Mouse (Mus musculus) hindbrain, embryonic 14.5 days (tissue): Measurements from ENCODE around the gene Alkbh7. TPM values are rescaled to one million over a fixed set of nuclear protein-coding genes. Genes with fewer than 3 reads are reported as not detected.

ENCODE experiments used
- ATAC-seq: fragments of 200-750 bp; cut with Nextera tagmentation; 2 replicates; pipeline ENCODE4 v1.8.0; 2017; ENCODE audit warnings: moderate number of reproducible peaks, mild to moderate bottlenecking, moderate TSS enrichment, moderate library complexity; ENCODE audit not compliant: low FRiP score
- DNase-seq: peaks from one replicate; pipeline ENCODE4 v3.0.0-alpha.2; 2015; ENCODE audit warnings: low spot score
- H3K27ac ChIP-seq: fragments of 300-500 bp; sonication (generic); 2 replicates; pipeline ENCODE4 v1.5.1; 2014; ENCODE audit warnings: mild to moderate bottlenecking, moderate library complexity
- H3K27me3 ChIP-seq: fragments of 300-500 bp; sonication (generic); 2 replicates; pipeline ENCODE4 v1.6.1; 2014; ENCODE audit warnings: mild to moderate bottlenecking, low read length, mixed read lengths; ENCODE audit not compliant: control insufficient read depth, insufficient read depth
- H3K36me3 ChIP-seq: fragments of 300-500 bp; sonication (generic); replicated peaks from 2 replicates; pipeline ENCODE4 v1.6.1; 2014; ENCODE audit not compliant: control insufficient read depth, insufficient read depth
- H3K4me1 ChIP-seq: fragments of 300-500 bp; sonication (generic); replicated peaks from 2 replicates; pipeline ENCODE4 v1.6.1; 2014; ENCODE audit warnings: antibody characterized with exemption, low read length, mixed read lengths; ENCODE audit not compliant: control insufficient read depth, insufficient read depth
- H3K4me2 ChIP-seq: fragments of 300-500 bp; sonication (generic); replicated peaks from 2 replicates; pipeline ENCODE4 v1.6.1; 2014; ENCODE audit warnings: mild to moderate bottlenecking, moderate library complexity
- H3K4me3 ChIP-seq: fragments of 300-500 bp; sonication (generic); replicated peaks from 2 replicates; pipeline ENCODE4 v1.5.1; 2014; ENCODE audit warnings: mild to moderate bottlenecking, low read length
- H3K9ac ChIP-seq: fragments of 300-500 bp; sonication (generic); 2 replicates; pipeline ENCODE4 v1.6.1; 2014
- H3K9me3 ChIP-seq: fragments of 300-500 bp; sonication (generic); 2 replicates; pipeline ENCODE4 v1.6.1; 2016; ENCODE audit warnings: low read length; ENCODE audit not compliant: control insufficient read depth
- WGBS: fragments of 180-500 bp; shearing (Covaris S2); extraction: QIAGEN DNeasy Blood & Tissue Kit; methylation state at CpG from one replicate; pipeline ENCODE4 v1.1.7; 2014; 5-methylcytosine and 5-hydroxymethylcytosine counted together
- polyA plus RNA-seq: library from polyadenylated mRNA; unstranded; fragments of >200 nt; fragmentation: Nextera tagmentation; extraction: Ambion mirVana; gene quantifications from 2 replicates; pipeline ENCODE4 v1.2.1, GENCODE M21; 2014

The Alkbh7 gene
- polyA plus RNA-seq, 1 experiment from 2014 or later = 55.7 TPM

GRCm38 (mm10) chr17:56996506-56996905 is 633 bp upstream of the Alkbh7 start:
- Histone ChIP-seq H3K4me3 (no peak overlapping the region), H3K4me1 (peaks cover 11% of the 10 kb centered on the region; the same call in 1 of the 2 replicates), H3K27me3 (no peaks in the 10 kb centered on the region), H3K36me3 (peaks cover 64% of the 10 kb centered on the region), H3K4me2 (peak overlapping the region; percentile 70; the same call in 1 of the 2 replicates), H3K9me3 (no peaks in the 10 kb centered on the region), H3K27ac (no peak overlapping the region), H3K9ac (no peak overlapping the region)
- ATAC-seq = no peak
- 70% methylated on average over 2 of the region's 2 CpGs for WGBS
- DNase-seq = no peak

GRCm38 (mm10) chr17:56999414-56999813 is 2.3 kb downstream of the Alkbh7 start:
- Histone ChIP-seq H3K4me2 (no peak overlapping the region), H3K36me3 (peaks cover 68% of the 10 kb centered on the region), H3K9ac (no peak overlapping the region), H3K4me3 (no peak overlapping the region), H3K27me3 (no peaks in the 10 kb centered on the region), H3K27ac (no peak overlapping the region), H3K9me3 (no peaks in the 10 kb centered on the region), H3K4me1 (peaks cover 8% of the 10 kb centered on the region; the same call in 1 of the 2 replicates)
- WGBS = 95% methylated on average over 9 of the region's 9 CpGs
- ATAC-seq = no peak
- no peak for DNase-seq

GRCm38 (mm10) chr17:56999968-57000609 is 3.0 kb downstream of the Alkbh7 start, which contains the start of gene Pspn:
TSS of gene Pspn (minus strand) at chr17:57000018.
- DNase-seq (no peak), ATAC-seq (no peak)
- Histone ChIP-seq H3K27me3 (no peaks in the 10 kb centered on the region), H3K27ac (no peak within 1 kb of the TSS), H3K4me1 (peaks cover 8% of the 10 kb centered on the region; the same call in 1 of the 2 replicates), H3K9ac (no peak within 1 kb of the TSS), H3K9me3 (no peaks in the 10 kb centered on the region), H3K36me3 (peaks cover 68% of the 10 kb centered on the region), H3K4me2 (no peak within 1 kb of the TSS), H3K4me3 (no peak within 1 kb of the TSS)
- WGBS = 85% methylated on average over 9 of the region's 9 CpGs

GRCm38 (mm10) chr17:57001228-57001627 is 4.1 kb downstream of the Alkbh7 start:
- H3K9me3 ChIP-seq = no peaks in the 10 kb centered on the region
- no peak for DNase-seq
- 79% methylated on average over 8 of the region's 8 CpGs for WGBS
- H3K4me1 ChIP-seq = peaks cover 8% of the 10 kb centered on the region; the same call in 1 of the 2 replicates
- H3K27ac ChIP-seq = no peak overlapping the region
- no peak for ATAC-seq
- H3K27me3 ChIP-seq = no peaks in the 10 kb centered on the region
- H3K9ac ChIP-seq = no peak overlapping the region
- H3K4me2 ChIP-seq = no peak overlapping the region
- H3K36me3 ChIP-seq = peaks cover 68% of the 10 kb centered on the region
- no peak overlapping the region for H3K4me3 ChIP-seq

GRCm38 (mm10) chr17:57003994-57004393 is 6.9 kb downstream of the Alkbh7 start:
- no peaks in the 10 kb centered on the region for H3K4me1 ChIP-seq
- no peak overlapping the region for H3K27ac ChIP-seq
- no peak for DNase-seq
- H3K9me3 ChIP-seq = no peaks in the 10 kb centered on the region
- ATAC-seq = no peak
- WGBS = 94% methylated on average over 7 of the region's 7 CpGs
- H3K9ac ChIP-seq = no peak overlapping the region
- H3K36me3 ChIP-seq = peaks cover 92% of the 10 kb centered on the region
- H3K4me2 ChIP-seq = no peak overlapping the region
- H3K4me3 ChIP-seq = no peak overlapping the region
- no peaks in the 10 kb centered on the region for H3K27me3 ChIP-seq

GRCm38 (mm10) chr17:57007137-57007905 is 10.2 kb downstream of the Alkbh7 start:
- Histone ChIP-seq H3K4me2 (no peak overlapping the region), H3K9me3 (no peaks in the 10 kb centered on the region), H3K27me3 (no peaks in the 10 kb centered on the region), H3K4me1 (peaks cover 12% of the 10 kb centered on the region), H3K27ac (no peak overlapping the region), H3K9ac (no peak overlapping the region), H3K4me3 (no peak overlapping the region), H3K36me3 (peaks cover 72% of the 10 kb centered on the region)
- 95% methylated on average over 13 of the region's 13 CpGs for WGBS
- DNase-seq (no peak), ATAC-seq (no peak)

GRCm38 (mm10) chr17:57010911-57011235 is 13.7 kb downstream of the Alkbh7 start:
- Histone ChIP-seq H3K9me3 (no peaks in the 10 kb centered on the region), H3K27ac (peak overlapping the region; percentile 75), H3K4me2 (peak overlapping the region; percentile 87), H3K4me3 (peak overlapping the region; percentile 82), H3K36me3 (peaks cover 37% of the 10 kb centered on the region), H3K4me1 (peaks cover 13% of the 10 kb centered on the region), H3K27me3 (no peaks in the 10 kb centered on the region), H3K9ac (peak overlapping the region; percentile 74)
- peak; percentile 52 for ATAC-seq
- under 1% methylated on average over 19 of the region's 19 CpGs for WGBS
- DNase-seq = no peak

- H3K9ac ChIP-seq = peak within 1 kb of the TSS; percentile 74
- peak within 1 kb of the TSS; percentile 82 for H3K4me3 ChIP-seq
- peaks cover 13% of the 10 kb centered on the region for H3K4me1 ChIP-seq
- DNase-seq (peak; percentile 100), ATAC-seq (peak; percentile 93)
- H3K9me3 ChIP-seq = no peaks in the 10 kb centered on the region
- no peaks in the 10 kb centered on the region for H3K27me3 ChIP-seq
- peak within 1 kb of the TSS; percentile 87 for H3K4me2 ChIP-seq
- H3K36me3 ChIP-seq = peaks cover 31% of the 10 kb centered on the region
- H3K27ac ChIP-seq = peak within 1 kb of the TSS; percentile 94
- WGBS = under 1% methylated on average over 51 of the region's 51 CpGs
Observed at GRCm38 (mm10) chr17:57011236-57012141, 14.3 kb downstream of the Alkbh7 start, which contains the start of the genes Gtf2f1 and Gm17949. TSS of gene Gtf2f1 (minus strand) at chr17:57011288. TSS of gene Gm17949 (plus strand) at chr17:57011469.
